In genomic region chr9:20518708-20519107, GRCm38 (mm10) we compare ENCODE assay signal across 14 mouse cellular contexts. TPM values are rescaled to one million over a fixed set of nuclear protein-coding genes. Genes with fewer than 3 reads are reported as not detected.
A peak's percentile ranks its signal among the peaks of the same experiment; 100 is the strongest.
DNase-seq lines count a peak whose midpoint lies in the region; ATAC-seq lines count a peak whose summit lies in the region.
"Had no signal": no experiment of that assay in that cellular context is flagged by ENCODE, and none has a peak within 500 bp of the region (broad histone marks: within the 10 kb centered on the region; RNA-seq: fewer than 3 reads in every experiment).

No protein-coding gene starts in this region.

- peaks cover 59% of the 10 kb centered on the region for H3K36me3 ChIP-seq in hindbrain, embryonic 10.5 days
- H3K36me3 ChIP-seq in hindbrain, embryonic 11.5 days (ENCODE audit: control insufficient read depth, insufficient read depth, low read length) = no peaks in the 10 kb centered on the region
- H3K36me3 ChIP-seq in embryonic facial prominence, embryonic 11.5 days (replicated peaks; ENCODE audit: control insufficient read depth, insufficient read depth, low read depth, low read length) = no peaks in the 10 kb centered on the region
- H3K36me3 ChIP-seq in hindbrain, embryonic 14.5 days (replicated peaks; ENCODE audit: control insufficient read depth, insufficient read depth) = peaks cover 41% of the 10 kb centered on the region
- H3K36me3 ChIP-seq in midbrain, embryonic 16.5 days (ENCODE audit: control insufficient read depth, insufficient read depth, low read length) = peaks cover 6% of the 10 kb centered on the region; the same call in 1 of the 2 replicates

- WGBS in hindbrain, embryonic 10.5 days = 91% methylated on average over 4 of the region's 4 CpGs
- 97% methylated on average over 4 of the region's 4 CpGs for WGBS in hindbrain, embryonic 11.5 days
- 87% methylated on average over 4 of the region's 4 CpGs for WGBS in embryonic facial prominence, embryonic 11.5 days
- 88% methylated on average over 4 of the region's 4 CpGs for WGBS in hindbrain, embryonic 14.5 days
- 84% methylated on average over 4 of the region's 4 CpGs for WGBS in midbrain, embryonic 16.5 days

- no peaks in the 10 kb centered on the region for H3K27me3 ChIP-seq in hindbrain, embryonic 10.5 days (ENCODE audit: insufficient read depth, poor library complexity, severe bottlenecking)
- no peaks in the 10 kb centered on the region for H3K27me3 ChIP-seq in hindbrain, embryonic 11.5 days (ENCODE audit: control insufficient read depth, insufficient read depth, low read length)
- no peaks in the 10 kb centered on the region for H3K27me3 ChIP-seq in embryonic facial prominence, embryonic 11.5 days (ENCODE audit: control insufficient read depth, insufficient read depth, low read length)
- no peaks in the 10 kb centered on the region for H3K27me3 ChIP-seq in hindbrain, embryonic 14.5 days (ENCODE audit: control insufficient read depth, insufficient read depth, low read length)
- no peaks in the 10 kb centered on the region for H3K27me3 ChIP-seq in midbrain, embryonic 16.5 days (ENCODE audit: control insufficient read depth, insufficient read depth, low read depth, low read length)

- DNase-seq in hindbrain, embryonic 10.5 days (ENCODE audit: low spot score) = no peak
- DNase-seq in hindbrain, embryonic 11.5 days (ENCODE audit: low spot score) = no peak
- no peak for DNase-seq in embryonic facial prominence, embryonic 11.5 days (ENCODE audit: low spot score)
- DNase-seq in hindbrain, embryonic 14.5 days (ENCODE audit: low spot score) = no peak
- no peak for DNase-seq in cerebellum, postnatal 36 days
- DNase-seq in c-Kit-positive CD71-positive TER-119-positive erythroid progenitor cells, embryonic 14.5 days (ENCODE audit: low spot score) = no peak
- DNase-seq in natural killer cell, adult 2 months (ENCODE audit: low spot score in 2 of 2) = no peak
- DNase-seq: adrenal gland, postnatal 14 days; cerebellum, adult 11 months; gastrocnemius, postnatal 14 days; left cerebral cortex, postnatal 4 days; thymus, postnatal 4 days had no signal

- peak overlapping the region; percentile 94; the same call in 1 of the 2 replicates for H3K4me3 ChIP-seq in hindbrain, embryonic 10.5 days
- H3K4me3 ChIP-seq in hindbrain, embryonic 11.5 days (ENCODE audit: low read depth, low read length) = no peak overlapping the region
- no peak overlapping the region for H3K4me3 ChIP-seq in embryonic facial prominence, embryonic 11.5 days (ENCODE audit: low read depth, low read length)
- H3K4me3 ChIP-seq in hindbrain, embryonic 14.5 days (replicated peaks; ENCODE audit: low read length) = peak overlapping the region; percentile 67; the same call in 1 of the 2 replicates
- H3K4me3 ChIP-seq in midbrain, embryonic 16.5 days (ENCODE audit: low read depth, low read length) = no peak overlapping the region

- peaks cover 40% of the 10 kb centered on the region for H3K4me1 ChIP-seq in hindbrain, embryonic 10.5 days (replicated peaks)
- 0 out of 2 replicates have a peak, but pooled peaks cover 2% of the 10 kb centered on the region for H3K4me1 ChIP-seq in hindbrain, embryonic 11.5 days (replicated peaks; ENCODE audit: control insufficient read depth, insufficient read depth, low read length)
- no peaks in the 10 kb centered on the region for H3K4me1 ChIP-seq in embryonic facial prominence, embryonic 11.5 days (ENCODE audit: control insufficient read depth, insufficient read depth, low read length)
- H3K4me1 ChIP-seq in hindbrain, embryonic 14.5 days (replicated peaks; ENCODE audit: control insufficient read depth, insufficient read depth, low read length) = peaks cover 28% of the 10 kb centered on the region
- H3K4me1 ChIP-seq in midbrain, embryonic 16.5 days (ENCODE audit: control insufficient read depth, insufficient read depth, low read length) = peaks cover 40% of the 10 kb centered on the region

- no peak overlapping the region for H3K4me2 ChIP-seq in hindbrain, embryonic 11.5 days (replicated peaks; ENCODE audit: low read depth, low read length)
- peak overlapping the region; percentile 60; the same call in 1 of the 2 replicates for H3K4me2 ChIP-seq in embryonic facial prominence, embryonic 11.5 days (ENCODE audit: low read depth, low read length)
- peak overlapping the region; percentile 96 for H3K4me2 ChIP-seq in hindbrain, embryonic 14.5 days (replicated peaks)
- H3K4me2 ChIP-seq in midbrain, embryonic 16.5 days (ENCODE audit: low read length) = peak overlapping the region; percentile 95; the same call in 1 of the 2 replicates

- H3K9me3 ChIP-seq in hindbrain, embryonic 10.5 days = no peaks in the 10 kb centered on the region
- H3K9me3 ChIP-seq in hindbrain, embryonic 11.5 days (ENCODE audit: control insufficient read depth, low read length) = no peaks in the 10 kb centered on the region
- H3K9me3 ChIP-seq in embryonic facial prominence, embryonic 11.5 days (replicated peaks; ENCODE audit: control insufficient read depth, low read length) = no peaks in the 10 kb centered on the region
- no peaks in the 10 kb centered on the region for H3K9me3 ChIP-seq in hindbrain, embryonic 14.5 days (ENCODE audit: control insufficient read depth, low read length)
- no peaks in the 10 kb centered on the region for H3K9me3 ChIP-seq in midbrain, embryonic 16.5 days (replicated peaks; ENCODE audit: control insufficient read depth, low read length, poor library complexity, severe bottlenecking)

- no peak overlapping the region for H3K27ac ChIP-seq in hindbrain, embryonic 10.5 days
- no peak overlapping the region for H3K27ac ChIP-seq in hindbrain, embryonic 11.5 days (ENCODE audit: low read depth, low read length)
- no peak overlapping the region for H3K27ac ChIP-seq in embryonic facial prominence, embryonic 11.5 days (replicated peaks; ENCODE audit: low read depth, low read length)
- H3K27ac ChIP-seq in hindbrain, embryonic 14.5 days = no peak overlapping the region
- H3K27ac ChIP-seq in midbrain, embryonic 16.5 days (ENCODE audit: low read length) = no peak overlapping the region
- H3K27ac ChIP-seq: macrophage had no signal

- no peak for ATAC-seq in hindbrain, embryonic 11.5 days (ENCODE audit: low FRiP score)
- ATAC-seq in embryonic facial prominence, embryonic 11.5 days (replicated peaks; ENCODE audit: insufficient number of reproducible peaks, low FRiP score, low TSS enrichment, low read depth) = no peak
- no peak for ATAC-seq in hindbrain, embryonic 14.5 days (ENCODE audit: low FRiP score)
- no peak for ATAC-seq in midbrain, embryonic 16.5 days

- no peak overlapping the region for H3K9ac ChIP-seq in hindbrain, embryonic 11.5 days (ENCODE audit: low read depth, low read length)
- H3K9ac ChIP-seq in embryonic facial prominence, embryonic 11.5 days (replicated peaks; ENCODE audit: low read length) = no peak overlapping the region
- no peak overlapping the region for H3K9ac ChIP-seq in hindbrain, embryonic 14.5 days
- H3K9ac ChIP-seq in midbrain, embryonic 16.5 days (ENCODE audit: low read depth, low read length) = no peak overlapping the region

RNA-seq across cellular contexts. Expression of gene Zfp266, which starts 2.5 kb away (rescaled TPM):
- 99.3 and 123 TPM in 2 replicates for polyA plus RNA-seq in hindbrain, embryonic 10.5 days (2016; fragmentation: Nextera tagmentation; extraction: Ambion mirVana)
- polyA plus RNA-seq in hindbrain, embryonic 11.5 days (2014; fragmentation: Nextera tagmentation; extraction: Ambion mirVana) = 125 and 129 TPM in 2 replicates
- 147 and 154 TPM in 2 replicates for polyA plus RNA-seq in embryonic facial prominence, embryonic 11.5 days (2014; fragmentation: Nextera tagmentation; extraction: Ambion mirVana)
- polyA plus RNA-seq in hindbrain, embryonic 14.5 days (2014; fragmentation: Nextera tagmentation; extraction: Ambion mirVana) = 90.6 and 92.2 TPM in 2 replicates
- polyA plus RNA-seq in midbrain, embryonic 16.5 days (2015; fragmentation: Nextera tagmentation; extraction: Ambion mirVana) = 109 and 135 TPM in 2 replicates

RNA-seq across cellular contexts. Expression of gene Zfp426, which starts 26.2 kb away (rescaled TPM):
- polyA plus RNA-seq in hindbrain, embryonic 10.5 days (2016; fragmentation: Nextera tagmentation; extraction: Ambion mirVana) = 24.0 and 26.1 TPM in 2 replicates
- polyA plus RNA-seq in hindbrain, embryonic 11.5 days (2014; fragmentation: Nextera tagmentation; extraction: Ambion mirVana) = 32.7 and 35.2 TPM in 2 replicates
- 30.9 and 32.6 TPM in 2 replicates for polyA plus RNA-seq in embryonic facial prominence, embryonic 11.5 days (2014; fragmentation: Nextera tagmentation; extraction: Ambion mirVana)
- polyA plus RNA-seq in hindbrain, embryonic 14.5 days (2014; fragmentation: Nextera tagmentation; extraction: Ambion mirVana) = 37.3 and 39.4 TPM in 2 replicates
- polyA plus RNA-seq in midbrain, embryonic 16.5 days (2015; fragmentation: Nextera tagmentation; extraction: Ambion mirVana) = 33.2 and 35.0 TPM in 2 replicates

RNA-seq across cellular contexts. Expression of gene Zfp26, which starts 58.7 kb away (rescaled TPM):
- polyA plus RNA-seq in hindbrain, embryonic 10.5 days (2016; fragmentation: Nextera tagmentation; extraction: Ambion mirVana) = 16.5 and 25.9 TPM in 2 replicates
- 28.8 and 34.9 TPM in 2 replicates for polyA plus RNA-seq in hindbrain, embryonic 11.5 days (2014; fragmentation: Nextera tagmentation; extraction: Ambion mirVana)
- polyA plus RNA-seq in embryonic facial prominence, embryonic 11.5 days (2014; fragmentation: Nextera tagmentation; extraction: Ambion mirVana) = 31.2 and 34.6 TPM in 2 replicates
- 21.9 and 25.5 TPM in 2 replicates for polyA plus RNA-seq in hindbrain, embryonic 14.5 days (2014; fragmentation: Nextera tagmentation; extraction: Ambion mirVana)
- polyA plus RNA-seq in midbrain, embryonic 16.5 days (2015; fragmentation: Nextera tagmentation; extraction: Ambion mirVana) = 13.5 and 16.7 TPM in 2 replicates

Comparison
In these comparisons a context has a peak if more than half of its experiments do, and no peak if none do; other contexts are left out.
1. H3K4me3 ChIP-seq: peak in hindbrain, embryonic 10.5 days (single experiment) and hindbrain, embryonic 14.5 days (single experiment); none in hindbrain, embryonic 11.5 days (single experiment), embryonic facial prominence, embryonic 11.5 days (single experiment) and midbrain, embryonic 16.5 days (single experiment).